Mouse (Mus musculus) intestine, postnatal 0 days (tissue): ENCODE data around the gene Mcm5. TPM values are rescaled to one million over a fixed set of nuclear protein-coding genes. Genes with fewer than 3 reads are reported as not detected.

Source experiments
- ATAC-seq: fragments of 200-750 bp; cut with Nextera tagmentation; 2 replicates; pipeline ENCODE4 v1.8.0; 2017; ENCODE audit warnings: mild to moderate bottlenecking, moderate TSS enrichment, moderate library complexity
- H3K27ac ChIP-seq: fragments of 300-500 bp; sonication (generic); 2 replicates; pipeline ENCODE4 v1.5.1; 2014; ENCODE audit warnings: mild to moderate bottlenecking, low read depth, low read length, moderate library complexity
- H3K27me3 ChIP-seq: fragments of 300-500 bp; sonication (generic); replicated peaks from 2 replicates; pipeline ENCODE4 v1.6.1; 2014; ENCODE audit warnings: low read length, mixed read lengths; ENCODE audit not compliant: control insufficient read depth, insufficient read depth
- H3K36me3 ChIP-seq: fragments of 300-500 bp; sonication (generic); 2 replicates; pipeline ENCODE4 v1.6.1; 2014; ENCODE audit warnings: mild to moderate bottlenecking, moderate library complexity; ENCODE audit not compliant: control insufficient read depth, insufficient read depth
- H3K4me1 ChIP-seq: fragments of 300-500 bp; sonication (generic); replicated peaks from 2 replicates; pipeline ENCODE4 v1.6.1; 2014; ENCODE audit warnings: antibody characterized with exemption, low read length, mixed read lengths; ENCODE audit not compliant: control insufficient read depth, insufficient read depth
- H3K4me2 ChIP-seq: fragments of 300-500 bp; sonication (generic); replicated peaks from 2 replicates; pipeline ENCODE4 v1.6.1; 2014; ENCODE audit warnings: low read depth, mild to moderate bottlenecking, moderate library complexity
- H3K4me3 ChIP-seq: fragments of 300-500 bp; sonication (generic); 2 replicates; pipeline ENCODE4 v1.5.1; 2014; ENCODE audit warnings: low read depth, low read length
- H3K9ac ChIP-seq: fragments of 300-500 bp; sonication (generic); 2 replicates; pipeline ENCODE4 v1.6.1; 2014; ENCODE audit warnings: mild to moderate bottlenecking, low read depth, low read length
- H3K9me3 ChIP-seq: fragments of 300-500 bp; sonication (generic); 2 replicates; pipeline ENCODE4 v1.6.1; 2016; ENCODE audit warnings: mixed run types; ENCODE audit not compliant: control insufficient read depth
- CTCF ChIP-seq: sonication (generic); IDR thresholded peaks from 2 replicates; pipeline ENCODE4 v1.5.1; 2016; ENCODE audit warnings: low read depth, mild to moderate bottlenecking, control low read depth, antibody characterized with exemption, moderate library complexity
- WGBS: fragments of 180-500 bp; shearing (Covaris S2); extraction: QIAGEN DNeasy Blood & Tissue Kit; methylation state at CpG from one replicate; pipeline ENCODE4 v1.1.7; 2014; 5-methylcytosine and 5-hydroxymethylcytosine counted together
- polyA plus RNA-seq: library from polyadenylated mRNA; unstranded; fragments of >200 nt; fragmentation: Nextera tagmentation; extraction: Ambion mirVana; gene quantifications from 2 replicates; pipeline ENCODE4 v1.2.1, GENCODE M21; 2015

Gene Mcm5
- polyA plus RNA-seq, 1 experiment from 2014 or later = 23.9 TPM

DNA sequence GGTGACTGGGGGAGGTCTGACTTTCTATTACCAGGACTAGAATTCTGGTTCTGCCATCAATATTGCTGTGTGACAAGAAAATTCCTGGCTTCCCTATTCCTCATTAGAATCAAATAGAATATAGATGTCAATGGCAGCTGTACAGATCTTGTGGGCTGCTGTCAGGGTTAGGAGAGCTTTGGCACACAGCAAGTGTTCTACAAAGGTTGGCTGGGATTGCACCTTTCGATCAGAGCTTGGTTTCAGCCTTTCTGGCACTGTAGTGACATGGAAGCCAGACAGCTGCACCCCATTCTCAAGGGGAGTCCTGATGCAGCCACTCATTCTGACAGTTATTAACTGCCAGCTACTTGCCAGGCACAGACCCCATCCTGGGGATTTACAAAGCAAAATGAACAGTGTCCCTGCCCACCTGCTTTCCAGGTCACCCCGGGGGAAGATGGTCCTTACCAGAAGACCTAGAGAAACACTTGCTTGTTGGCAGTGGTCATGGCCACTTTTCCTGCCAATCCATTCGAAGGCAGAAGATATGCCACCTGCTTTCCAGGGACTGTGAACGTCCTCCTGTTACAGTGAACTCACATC, 18.5 kb upstream of the Mcm5 start:
- no peaks in the 10 kb centered on the region for H3K27me3 ChIP-seq
- no peak for TF ChIP-seq CTCF
- H3K4me1 ChIP-seq = peaks cover 9% of the 10 kb centered on the region; the same call in 1 of the 2 replicates
- no peak overlapping the region for H3K4me3 ChIP-seq
- ATAC-seq = no peak
- H3K36me3 ChIP-seq = no peaks in the 10 kb centered on the region
- no peak overlapping the region for H3K27ac ChIP-seq
- no peaks in the 10 kb centered on the region for H3K9me3 ChIP-seq
- no peak overlapping the region for H3K9ac ChIP-seq
- H3K4me2 ChIP-seq = no peak overlapping the region
- WGBS = 79% methylated on average over 4 of the region's 4 CpGs

DNA sequence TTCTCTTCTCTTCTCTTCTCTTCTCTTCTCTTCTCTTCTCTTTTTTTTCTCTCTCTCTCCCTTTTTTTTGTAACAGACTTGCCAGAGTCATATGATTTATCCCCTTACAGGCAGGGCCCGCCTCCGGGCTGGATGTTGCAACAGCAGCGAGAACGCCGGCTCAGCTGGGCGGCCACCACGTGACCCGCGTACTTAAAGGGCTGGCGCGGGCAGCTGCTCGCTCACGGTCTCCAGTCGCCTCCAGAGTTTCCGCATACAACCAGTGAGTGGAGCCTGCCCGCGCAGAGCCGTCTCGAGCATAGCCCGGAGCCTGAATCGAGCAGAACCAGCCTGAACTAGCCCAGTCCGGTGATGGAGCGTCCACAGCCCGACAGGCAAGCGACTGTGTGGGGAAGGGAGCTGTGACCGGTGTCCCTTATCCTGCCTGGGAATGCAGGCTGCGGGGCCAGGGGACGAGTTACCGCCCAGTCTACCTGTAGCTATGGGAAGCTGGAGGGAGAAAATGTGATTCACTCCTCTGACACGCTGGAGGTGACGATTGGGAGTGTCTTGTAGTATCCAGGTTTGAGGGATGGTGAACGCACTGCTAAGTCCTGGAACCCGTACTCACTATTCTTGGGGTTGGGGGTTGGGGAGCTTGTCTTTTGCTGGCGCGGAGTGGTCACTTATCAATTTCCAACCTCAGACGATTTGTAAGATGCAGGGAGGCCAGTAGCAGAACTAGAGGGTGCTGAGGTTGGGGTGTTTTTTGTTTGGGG, 15.8 kb upstream of the Mcm5 start, which contains the start of gene Hmox1:
Gene Hmox1, plus strand, starts transcription at position 223 of the 758 bp plus-strand sequence.
- H3K27ac ChIP-seq = peak within 1 kb of the TSS; percentile 61
- peaks cover 6% of the 10 kb centered on the region; the same call in 1 of the 2 replicates for H3K4me1 ChIP-seq
- H3K9ac ChIP-seq = peak within 1 kb of the TSS; percentile 48
- H3K36me3 ChIP-seq = peaks cover 11% of the 10 kb centered on the region; the same call in 1 of the 2 replicates
- peak; percentile 88 for ATAC-seq
- TF ChIP-seq CTCF = peak; percentile 26
- peak within 1 kb of the TSS; percentile 69 for H3K4me2 ChIP-seq
- WGBS = under 1% methylated on average over 36 of the region's 36 CpGs
- H3K9me3 ChIP-seq = no peaks in the 10 kb centered on the region
- no peaks in the 10 kb centered on the region for H3K27me3 ChIP-seq
- H3K4me3 ChIP-seq = peak within 1 kb of the TSS; percentile 46

DNA sequence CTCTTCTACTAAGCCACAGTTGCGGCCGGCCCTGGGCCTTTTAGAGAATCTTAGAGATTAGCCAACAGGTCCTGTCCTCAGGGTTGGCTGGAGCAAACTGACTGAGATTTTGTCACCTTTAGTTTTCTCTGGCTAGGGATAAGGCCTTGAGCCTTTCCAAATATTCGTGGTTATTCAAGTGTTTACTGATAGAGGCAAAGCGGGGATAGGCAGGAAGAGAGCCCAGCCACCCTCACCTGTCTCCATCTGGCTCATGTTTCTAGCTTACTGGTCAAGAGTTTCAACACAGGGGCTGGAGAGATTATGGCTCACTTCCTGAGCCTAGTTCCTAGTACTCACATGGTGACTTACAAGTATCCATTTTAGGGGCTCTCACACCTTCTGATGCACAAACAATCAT, 6.4 kb upstream of the Mcm5 start:
- no peak overlapping the region for H3K4me2 ChIP-seq
- no peak overlapping the region for H3K9ac ChIP-seq
- no peak for TF ChIP-seq CTCF

DNA sequence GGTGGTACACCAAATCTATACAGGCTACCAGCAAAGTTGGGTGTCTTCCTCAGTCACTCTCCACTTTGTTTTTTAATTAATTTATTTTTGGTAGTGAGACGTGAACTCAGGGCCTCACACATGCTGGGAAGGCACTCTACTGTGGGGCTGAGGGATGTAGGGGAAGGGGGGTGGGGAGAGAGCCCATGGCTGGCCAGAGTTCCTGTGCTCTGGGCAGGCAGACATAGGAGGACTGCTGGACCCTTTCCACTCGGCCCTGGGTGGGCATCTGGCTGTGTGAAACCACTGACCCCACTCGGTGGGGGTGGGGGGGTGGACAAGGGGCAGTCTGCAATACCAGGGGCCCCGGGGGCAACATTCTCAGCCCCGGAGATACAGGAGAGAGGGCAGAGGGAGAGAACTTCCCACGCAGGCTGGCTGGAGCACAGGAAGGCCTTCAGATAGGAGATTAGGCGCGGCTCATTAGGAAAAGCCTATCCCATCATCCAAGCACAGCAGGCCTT, 5.9 kb upstream of the Mcm5 start:
- no peaks in the 10 kb centered on the region for H3K27me3 ChIP-seq
- 53% methylated on average over 8 of the region's 8 CpGs for WGBS
- ATAC-seq = no peak

More for the DNA sequence above, 6.4 kb upstream of the Mcm5 start:
- Histone ChIP-seq H3K27me3 (no peaks in the 10 kb centered on the region), H3K4me3 (no peak overlapping the region), H3K4me1 (no peaks in the 10 kb centered on the region), H3K27ac (no peak overlapping the region), H3K9me3 (no peaks in the 10 kb centered on the region), H3K36me3 (peaks cover 12% of the 10 kb centered on the region; the same call in 1 of the 2 replicates)
- ATAC-seq = no peak
- WGBS = 86% methylated on average over 4 of the region's 4 CpGs

DNA sequence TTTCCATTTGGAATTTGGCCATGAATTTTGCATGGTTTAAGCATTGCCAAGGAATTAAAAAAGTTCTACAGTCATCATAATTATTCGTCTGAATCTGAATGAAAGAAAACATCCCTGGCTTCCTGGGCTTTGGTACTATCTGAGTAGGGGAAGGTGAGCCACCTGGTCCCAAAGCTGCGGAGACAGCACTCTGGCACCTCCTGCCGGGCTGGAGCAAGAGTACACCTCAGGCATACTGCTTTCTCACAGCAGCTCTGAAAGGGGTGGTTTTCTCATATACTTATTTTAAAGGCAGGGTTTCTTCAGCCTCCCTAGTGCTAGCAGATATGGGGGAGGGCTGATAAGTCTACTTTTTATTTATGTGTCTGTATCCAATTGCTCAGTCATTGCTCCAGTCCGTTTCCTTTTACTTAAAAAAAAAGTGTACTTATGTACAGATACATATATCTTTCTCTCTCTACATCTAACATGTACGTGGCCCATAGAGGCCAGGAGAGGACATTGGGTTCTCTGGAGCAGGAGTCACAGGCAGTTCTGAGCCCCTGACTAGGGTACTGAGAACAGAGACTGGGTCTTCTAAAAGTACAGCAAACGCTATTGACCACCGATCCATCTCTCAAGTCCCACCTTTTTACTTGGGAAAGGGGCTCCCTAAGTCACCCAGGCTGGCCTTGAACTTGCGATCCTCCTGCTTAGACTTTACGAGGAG, 688 bp upstream of the Mcm5 start:
- H3K4me1 ChIP-seq = peaks cover 5% of the 10 kb centered on the region; the same call in 1 of the 2 replicates
- H3K9me3 ChIP-seq = no peaks in the 10 kb centered on the region
- peak overlapping the region; percentile 78 for H3K4me3 ChIP-seq
- peak; percentile 76 for ATAC-seq
- TF ChIP-seq CTCF = peak; percentile 93
- WGBS = under 1% methylated on average over 9 of the region's 9 CpGs
- H3K4me2 ChIP-seq = peak overlapping the region; percentile 74
- peaks cover 21% of the 10 kb centered on the region; the same call in 1 of the 2 replicates for H3K36me3 ChIP-seq
- peak overlapping the region; percentile 69 for H3K9ac ChIP-seq
- no peaks in the 10 kb centered on the region for H3K27me3 ChIP-seq
- peak overlapping the region; percentile 62; the same call in 1 of the 2 replicates for H3K27ac ChIP-seq

More for the DNA sequence above, 5.9 kb upstream of the Mcm5 start:
- Histone ChIP-seq H3K36me3 (peaks cover 12% of the 10 kb centered on the region; the same call in 1 of the 2 replicates), H3K4me1 (no peaks in the 10 kb centered on the region), H3K4me3 (no peak overlapping the region), H3K9ac (no peak overlapping the region), H3K9me3 (no peaks in the 10 kb centered on the region), H3K27ac (no peak overlapping the region), H3K4me2 (no peak overlapping the region)
- no peak for TF ChIP-seq CTCF
